Mouse (Mus musculus): ENCODE measurements around the gene Bcat1.

GRCm38 (mm10) chr6:145046266-145046890 lies 29.6 kb downstream of the Bcat1 start:
- TF ChIP-seq CTCF (IDR thresholded peaks at IDR 0.05; ENCODE audit: low read depth) (no peak), EP300 (IDR thresholded peaks at IDR 0.05; ENCODE audit: low read depth) (no peak)
